Mouse (Mus musculus): ENCODE measurements around the gene Ankrd23. TPM values are rescaled to one million over a fixed set of nuclear protein-coding genes. Genes with fewer than 3 reads are reported as not detected.

Gene Ankrd23
- polyA plus RNA-seq, 1 experiment from 2014 or later = 17.0 TPM

GRCm38 (mm10) chr1:36485080-36485479 lies 51.6 kb downstream of the Ankrd23 start:
- no peak overlapping the region for H3K9ac ChIP-seq (ENCODE audit: low read depth, low read length)
- no peaks in the 10 kb centered on the region for H3K4me1 ChIP-seq (ENCODE audit: control insufficient read depth, insufficient read depth, low read length)

GRCm38 (mm10) chr1:36483825-36484224 lies 52.9 kb downstream of the Ankrd23 start:
- Histone ChIP-seq H3K4me1 (ENCODE audit: control insufficient read depth, insufficient read depth, low read length) (no peaks in the 10 kb centered on the region), H3K27me3 (ENCODE audit: control insufficient read depth, insufficient read depth, low read depth, low read length) (no peaks in the 10 kb centered on the region), H3K36me3 (ENCODE audit: control insufficient read depth, insufficient read depth, low read length) (no peaks in the 10 kb centered on the region), H3K27ac (ENCODE audit: low read length) (no peak overlapping the region), H3K9ac (ENCODE audit: low read depth, low read length) (no peak overlapping the region), H3K4me3 (ENCODE audit: low read depth, low read length) (no peak overlapping the region), H3K4me2 (ENCODE audit: low read length) (no peak overlapping the region), H3K9me3 (replicated peaks; ENCODE audit: control insufficient read depth, low read length, poor library complexity, severe bottlenecking) (no peaks in the 10 kb centered on the region)
- WGBS = 72% methylated on average over 4 of the region's 4 CpGs
- no peak for ATAC-seq

More at GRCm38 (mm10) chr1:36485080-36485479, 51.6 kb downstream of the Ankrd23 start:
- no peaks in the 10 kb centered on the region for H3K36me3 ChIP-seq (ENCODE audit: control insufficient read depth, insufficient read depth, low read length)
- ATAC-seq = no peak
- no peak overlapping the region for H3K4me2 ChIP-seq (ENCODE audit: low read length)
- no peak overlapping the region for H3K27ac ChIP-seq (ENCODE audit: low read length)
- WGBS = 86% methylated on average over 7 of the region's 7 CpGs
- H3K4me3 ChIP-seq (ENCODE audit: low read depth, low read length) = no peak overlapping the region
- H3K27me3 ChIP-seq (ENCODE audit: control insufficient read depth, insufficient read depth, low read depth, low read length) = no peaks in the 10 kb centered on the region
- no peaks in the 10 kb centered on the region for H3K9me3 ChIP-seq (replicated peaks; ENCODE audit: control insufficient read depth, low read length, poor library complexity, severe bottlenecking)

Small RNAs within 50 kb of the gene (microRNA-seq; reads per million reads assigned to microRNA genes)
- not detected for gene Gm47280

Other genes with a start within 250 kb of the Ankrd23 start
- 2.8 and 3.6 TPM in 2 replicates for gene Arid5a, start 229.2 kb downstream of the Ankrd23 start, polyA plus RNA-seq (2015; fragmentation: Nextera tagmentation; extraction: Ambion mirVana)
- gene Kansl3, start 167.7 kb downstream of the Ankrd23 start, polyA plus RNA-seq (2015; fragmentation: Nextera tagmentation; extraction: Ambion mirVana) = 41.5 and 46.0 TPM in 2 replicates
- gene Fer1l5, start 164.6 kb downstream of the Ankrd23 start, polyA plus RNA-seq (2015; fragmentation: Nextera tagmentation; extraction: Ambion mirVana) = 2.9 TPM in 2 replicates
- gene Lman2l, start 91.6 kb downstream of the Ankrd23 start, polyA plus RNA-seq (2015; fragmentation: Nextera tagmentation; extraction: Ambion mirVana) = 65.7 and 73.0 TPM in 2 replicates
- gene Cnnm4, start 65.3 kb downstream of the Ankrd23 start, polyA plus RNA-seq (2015; fragmentation: Nextera tagmentation; extraction: Ambion mirVana) = 9.8 and 11.5 TPM in 2 replicates
- gene Cnnm3, start 25.0 kb downstream of the Ankrd23 start, polyA plus RNA-seq (2015; fragmentation: Nextera tagmentation; extraction: Ambion mirVana) = 4.2 and 4.5 TPM in 2 replicates
- gene Gm42417, start 2.5 kb upstream of the Ankrd23 start, polyA plus RNA-seq (2015; fragmentation: Nextera tagmentation; extraction: Ambion mirVana) = 0.20 and 0.75 TPM in 2 replicates
- 30.6 and 32.8 TPM in 2 replicates for gene Ankrd39, start 10.6 kb upstream of the Ankrd23 start, polyA plus RNA-seq (2015; fragmentation: Nextera tagmentation; extraction: Ambion mirVana)
- 24.4 and 27.0 TPM in 2 replicates for gene Sema4c, start 21.5 kb upstream of the Ankrd23 start, polyA plus RNA-seq (2015; fragmentation: Nextera tagmentation; extraction: Ambion mirVana)
- 0.33 TPM in 1 of 2 replicates, not detected in the other for gene Fam178b, start 146.3 kb upstream of the Ankrd23 start, polyA plus RNA-seq (2015; fragmentation: Nextera tagmentation; extraction: Ambion mirVana)
- 577 and 626 TPM in 2 replicates for gene Cox5b, start 154.6 kb upstream of the Ankrd23 start, polyA plus RNA-seq (2015; fragmentation: Nextera tagmentation; extraction: Ambion mirVana)
- 0.75 and 1.2 TPM in 2 replicates for gene 4933424G06Rik, start 173.3 kb upstream of the Ankrd23 start, polyA plus RNA-seq (2015; fragmentation: Nextera tagmentation; extraction: Ambion mirVana)
- 92.3 and 106 TPM in 2 replicates for gene Actr1b, start 177.5 kb upstream of the Ankrd23 start, polyA plus RNA-seq (2015; fragmentation: Nextera tagmentation; extraction: Ambion mirVana)
- 2.0 and 2.6 TPM in 2 replicates for gene Zap70, start 224.9 kb upstream of the Ankrd23 start, polyA plus RNA-seq (2015; fragmentation: Nextera tagmentation; extraction: Ambion mirVana)

All from midbrain, embryonic 16.5 days (tissue).